Mouse (Mus musculus): Measurements from ENCODE around the gene Emc9.

The Emc9 gene

GRCm38 (mm10) chr14:55590748-55591330 is 5.7 kb upstream of the Emc9 start, which contains the start of gene Psme2:
Gene Psme2 (minus strand): TSS chr14:55591113.
- peak; percentile 90 to 95 for DNase-seq (ENCODE audit: low spot score in 2 of 2)

DNA sequence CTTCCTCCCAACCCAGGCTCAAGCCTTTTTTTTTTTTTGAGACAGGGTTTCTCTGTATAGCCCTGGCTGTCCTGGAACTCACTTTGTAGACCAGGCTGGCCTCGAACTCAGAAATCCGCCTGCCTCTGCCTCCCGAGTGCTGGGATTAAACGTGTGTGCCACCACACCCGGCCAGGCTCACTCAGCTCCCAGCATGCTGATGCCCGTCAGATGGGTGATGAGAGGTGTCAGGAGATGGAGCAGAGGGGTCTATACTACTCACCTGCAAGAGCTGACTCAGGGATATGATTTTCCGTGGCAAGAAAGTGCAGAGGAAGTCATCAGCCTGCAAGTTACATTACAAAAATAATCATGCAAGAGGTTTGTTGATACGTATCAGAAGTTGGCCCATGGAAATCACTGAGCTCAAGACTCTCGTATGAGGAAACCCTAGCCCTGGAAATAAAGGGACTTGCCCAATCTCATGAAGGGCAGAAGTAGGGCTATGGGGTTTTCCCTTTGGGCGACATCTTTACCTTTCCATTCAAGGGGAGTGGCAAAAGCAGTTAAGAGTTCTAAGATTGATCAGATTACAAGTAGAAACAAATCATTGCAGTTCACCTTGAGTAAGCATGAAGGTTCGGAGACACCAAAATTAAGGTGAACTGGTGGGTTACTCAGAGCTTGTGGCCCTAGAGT is 4.8 kb upstream of the Emc9 start:
- DNase-seq (ENCODE audit: low spot score in 2 of 2) = no peak

DNA sequence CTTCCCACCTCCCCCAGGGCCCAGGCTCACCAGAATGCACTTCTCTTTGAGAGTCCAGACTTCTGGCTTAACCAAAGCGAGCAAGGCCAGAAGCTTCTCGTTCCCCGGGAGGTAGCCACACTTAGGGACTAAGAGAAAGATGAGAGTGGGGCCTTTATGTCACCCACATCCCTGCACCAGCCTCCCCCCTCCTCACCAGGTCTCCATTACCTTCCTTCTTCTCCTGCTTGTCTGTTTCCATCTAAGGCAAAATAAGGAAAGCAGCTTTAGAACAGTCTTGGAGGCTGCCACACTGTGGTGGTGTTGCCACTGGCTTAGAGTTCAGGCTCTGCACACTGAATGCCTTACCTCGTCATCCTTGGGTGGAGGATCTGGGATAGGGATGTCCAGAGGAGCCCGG is 4.2 kb upstream of the Emc9 start:
- no peak for DNase-seq (ENCODE audit: low spot score in 2 of 2)

DNA sequence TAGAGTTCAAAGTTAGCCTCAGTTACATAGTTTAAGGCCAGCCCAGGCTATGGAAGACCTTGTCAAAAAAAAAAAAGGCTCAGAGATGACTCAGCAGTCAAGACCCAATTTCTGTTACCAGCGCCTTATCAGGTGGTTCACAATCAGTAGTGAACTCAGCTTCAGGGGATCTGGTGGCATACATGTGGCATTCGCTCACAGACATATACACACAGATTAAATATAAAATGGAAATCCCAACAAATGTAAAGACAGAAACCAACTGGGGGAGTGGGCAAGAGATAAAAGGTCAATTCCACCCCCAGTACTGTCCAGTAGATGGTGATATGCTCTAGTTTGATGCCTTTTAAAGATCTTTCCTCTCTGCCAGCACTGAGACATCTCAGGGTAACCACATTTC is 1.0 kb upstream of the Emc9 start:
- no peak for DNase-seq (ENCODE audit: low spot score in 2 of 2)

GRCm38 (mm10) chr14:55585566-55585960 is 461 bp upstream of the Emc9 start:
- DNase-seq (ENCODE audit: low spot score in 2 of 2) = no peak

GRCm38 (mm10) chr14:55584303-55584701 is 800 bp downstream of the Emc9 start:
- DNase-seq (ENCODE audit: low spot score in 2 of 2) = no peak

- DNase-seq (ENCODE audit: low spot score in 2 of 2) = no peak
These were observed 3.0 kb downstream of the Emc9 start for GRCm38 (mm10) chr14:55581981-55582681.

GRCm38 (mm10) chr14:55580731-55581130 is 4.4 kb downstream of the Emc9 start:
- no peak for DNase-seq (ENCODE audit: low spot score in 2 of 2)

- no peak for DNase-seq (ENCODE audit: low spot score in 2 of 2)
These were observed 5.3 kb downstream of the Emc9 start for GRCm38 (mm10) chr14:55579511-55580496.

GRCm38 (mm10) chr14:55578668-55579269 is 6.3 kb downstream of the Emc9 start:
- peak in 1 of 2 experiments; percentile 44 for DNase-seq (ENCODE audit: low spot score in 2 of 2)

GRCm38 (mm10) chr14:55577871-55578667 is 7.0 kb downstream of the Emc9 start, which contains the start of gene Psme1:
Gene Psme1 (plus strand): TSS chr14:55578123.
- DNase-seq (ENCODE audit: low spot score in 2 of 2) = peak; percentile 63 to 80

- DNase-seq (ENCODE audit: low spot score in 2 of 2) = no peak
These were observed 8.7 kb downstream of the Emc9 start for GRCm38 (mm10) chr14:55576376-55576775.

GRCm38 (mm10) chr14:55575711-55576110 is 9.4 kb downstream of the Emc9 start:
- no peak for DNase-seq (ENCODE audit: low spot score in 2 of 2)

DNA sequence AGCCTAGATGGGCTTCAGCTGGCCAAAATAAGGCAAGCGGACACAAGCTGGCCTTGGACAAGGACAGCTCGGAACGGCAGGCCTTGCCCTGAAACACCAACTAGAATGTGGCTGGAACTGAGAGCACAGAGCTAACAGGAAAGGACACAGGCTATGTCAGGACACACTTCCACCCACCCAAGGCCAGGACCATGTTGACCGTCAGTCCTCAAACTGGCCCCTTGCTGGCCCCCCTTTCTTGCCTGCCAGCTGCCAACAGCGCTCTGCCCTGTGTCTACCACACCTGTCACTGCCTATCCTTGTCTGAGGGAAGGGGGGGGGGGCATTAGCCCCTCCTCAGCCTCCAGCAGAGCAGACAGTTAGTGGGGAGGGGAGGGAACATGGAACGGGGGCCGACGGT is 9.8 kb downstream of the Emc9 start, which contains the start of gene Fitm1:
Gene Fitm1 (plus strand): TSS at position 316 of the 400 bp plus-strand sequence.
- no peak for DNase-seq (ENCODE audit: low spot score in 2 of 2)

GRCm38 (mm10) chr14:55571760-55572159 is 13.3 kb downstream of the Emc9 start:
- no peak for DNase-seq (ENCODE audit: low spot score in 2 of 2)

GRCm38 (mm10) chr14:55570588-55570987 is 14.5 kb downstream of the Emc9 start:
- no peak for DNase-seq (ENCODE audit: low spot score in 2 of 2)

DNA sequence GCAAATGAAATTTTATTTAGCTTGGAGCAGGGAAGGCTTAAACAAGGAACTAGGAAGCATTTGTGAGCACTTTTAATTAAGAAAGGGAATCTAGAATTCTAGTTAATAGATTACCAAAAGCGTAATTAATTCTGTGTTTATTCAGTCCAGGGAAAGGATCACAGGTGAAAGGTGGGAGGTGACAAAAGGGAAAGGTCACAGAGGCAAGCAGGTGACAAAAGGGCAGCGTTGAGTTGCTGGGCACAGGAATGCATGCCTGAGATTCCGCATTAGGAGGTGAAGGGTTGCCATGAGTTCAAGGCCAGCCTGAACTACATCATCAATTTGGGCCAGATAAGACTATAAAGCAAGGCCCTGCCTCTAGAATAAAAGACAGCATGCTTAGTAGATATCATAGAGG is 17.6 kb downstream of the Emc9 start:
- DNase-seq (ENCODE audit: low spot score in 2 of 2) = no peak

- no peak for DNase-seq (ENCODE audit: low spot score in 2 of 2)
These were observed 19.4 kb downstream of the Emc9 start for GRCm38 (mm10) chr14:55565748-55566147.

DNA sequence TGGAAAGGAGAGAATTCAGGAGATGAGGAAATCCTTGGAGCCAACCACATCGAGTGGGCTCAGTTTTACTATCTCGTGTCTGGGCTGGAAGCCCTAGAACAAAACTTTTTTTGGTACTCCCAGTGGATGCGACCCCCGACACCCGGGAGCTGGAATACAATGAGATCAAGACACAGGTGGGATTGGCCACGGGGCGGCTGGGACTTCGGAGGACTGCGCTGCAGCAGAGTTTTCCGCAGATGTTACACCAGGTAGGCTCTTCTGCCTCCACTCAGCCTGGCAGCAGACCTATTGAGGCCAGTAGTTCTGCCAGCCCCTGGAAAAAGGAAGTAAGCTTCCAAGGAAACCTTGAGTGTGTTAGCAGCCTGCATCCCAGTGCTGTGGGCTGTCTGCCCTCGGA is 21.9 kb downstream of the Emc9 start:
- DNase-seq (ENCODE audit: low spot score in 2 of 2) = no peak

DNA sequence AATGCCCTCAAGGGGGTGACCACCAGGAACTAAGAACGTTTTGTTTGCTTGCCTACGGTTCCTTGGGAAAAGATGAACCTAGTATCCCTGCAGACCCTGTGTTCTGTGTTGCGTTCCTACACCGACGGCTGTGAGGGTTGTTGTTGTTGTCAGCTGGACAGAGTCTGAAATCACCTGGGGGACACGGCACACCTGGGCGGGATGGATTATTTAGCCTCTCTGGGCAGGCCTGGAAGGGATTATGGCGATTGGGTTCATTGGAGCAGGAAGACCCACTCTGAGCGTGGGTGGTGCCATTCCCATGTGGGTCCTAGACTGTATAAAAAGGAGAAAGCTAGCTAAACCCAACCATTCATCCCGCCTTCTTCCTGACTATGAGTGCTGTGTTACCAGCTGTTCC is 23.2 kb downstream of the Emc9 start:
- DNase-seq (ENCODE audit: low spot score in 2 of 2) = no peak
